Mouse (Mus musculus): ENCODE results near the gene Galc. TPM values are rescaled to one million over a fixed set of nuclear protein-coding genes. Genes with fewer than 3 reads are reported as not detected.

The Galc gene
- 7.4 TPM for polyA plus RNA-seq (2014; fragmentation: Illumina TruSeq; extraction: RNeasy Lipid Tissue Mini Kit (QIAGEN cat#74804); ENCODE audit: insufficient read depth, low read depth, low replicate concordance)

DNA sequence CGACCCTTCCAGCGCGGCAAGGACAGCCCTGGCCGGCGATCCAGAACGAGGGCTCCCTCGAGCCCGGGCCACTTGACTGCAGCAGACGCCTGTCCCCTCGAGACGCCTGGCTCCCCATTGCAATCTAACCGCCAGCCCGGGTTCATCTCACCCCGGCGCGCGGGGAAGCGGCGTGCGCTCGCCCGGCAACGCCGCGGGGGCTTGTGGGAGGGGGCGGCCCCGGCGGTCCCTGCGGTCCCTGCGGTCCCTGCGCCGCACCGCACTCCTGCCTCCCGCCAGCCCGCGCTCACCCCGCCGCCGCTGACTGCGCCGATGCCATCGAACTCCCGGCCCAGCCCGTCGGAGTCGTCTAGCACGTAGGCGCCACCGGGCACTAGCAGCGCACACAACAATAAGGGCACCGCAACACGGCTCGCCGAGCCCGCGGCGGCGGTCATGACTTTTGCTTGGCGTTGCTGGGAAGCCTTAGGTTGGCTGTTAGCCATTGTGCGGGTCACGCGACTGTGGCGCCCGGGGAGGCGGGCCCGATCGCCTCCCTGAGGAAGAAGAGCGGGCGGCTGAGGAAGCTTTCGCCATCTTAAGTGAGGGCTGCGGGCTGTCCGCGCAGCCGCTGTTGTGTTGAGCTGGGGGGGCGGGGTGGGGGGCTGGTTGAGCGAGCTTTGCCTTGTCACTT, at the start of gene Galc:
Gene Galc, minus strand, starts transcription at position 615 of the 673 bp plus-strand sequence.

DNA sequence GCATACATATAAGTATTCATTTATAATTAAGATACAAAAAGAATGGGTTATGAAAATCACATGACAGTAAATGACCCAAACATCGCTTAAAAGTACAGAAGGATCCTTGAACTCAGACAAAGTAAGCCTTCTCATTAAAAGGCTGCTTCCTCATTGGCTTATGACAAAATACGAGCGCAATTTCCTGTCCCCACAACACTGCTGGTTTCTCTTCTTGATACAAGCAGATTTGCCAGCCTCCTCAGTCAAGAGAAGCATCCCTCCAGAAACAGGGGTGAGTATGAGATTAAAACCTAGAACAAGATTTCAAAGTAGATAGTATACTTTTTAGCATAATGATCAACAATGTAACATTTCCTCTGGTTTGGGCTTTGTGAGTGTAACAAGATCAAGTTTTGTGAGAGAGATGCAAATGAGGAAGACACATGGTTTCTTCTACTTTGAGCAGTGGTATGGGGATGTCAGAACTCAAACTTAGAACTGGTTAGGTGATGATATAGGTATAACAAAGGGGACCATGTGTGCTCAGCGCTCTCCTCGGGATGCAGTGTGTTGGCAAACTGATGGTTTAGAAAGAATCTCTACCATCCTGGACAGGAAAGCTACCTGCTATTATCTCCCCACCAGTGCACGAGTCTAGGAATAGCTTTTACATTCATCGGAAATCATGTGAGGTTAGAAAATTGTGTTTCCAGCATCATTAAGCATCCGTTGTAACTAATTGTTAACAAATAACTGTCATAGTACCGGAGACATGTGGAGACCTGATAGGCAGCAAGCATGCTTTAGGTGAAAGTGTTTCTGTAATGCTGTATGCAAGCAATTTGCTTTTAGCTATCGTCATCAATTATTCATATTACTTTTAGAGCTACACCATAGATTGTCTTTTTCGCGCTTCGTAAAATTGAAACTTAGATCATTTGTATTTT, 9.4 kb upstream of the Galc start, which contains the start of gene Gpr65:
Gene Gpr65, plus strand, starts transcription at position 195 of the 929 bp plus-strand sequence.

Other genes with a start within 250 kb of the Galc start
- 2.4 TPM for gene Gpr65, start 9.2 kb upstream of the Galc start, polyA plus RNA-seq (2014; fragmentation: Illumina TruSeq; extraction: RNeasy Lipid Tissue Mini Kit (QIAGEN cat#74804); ENCODE audit: insufficient read depth, low read depth, low replicate concordance)